Mouse (Mus musculus) CH12.LX (cell line): Measurements from ENCODE around the gene Snx3.

Experiments used
- CTCF ChIP-seq, 2 experiments: IDR thresholded peaks in 1 of 2; conservative IDR thresholded peaks in 1 of 2; 2 replicates each; pipeline ENCODE4 v1.5.1; 2011 to 2012; ENCODE audit warnings: low read depth in 2 of 2, low read length in 2 of 2, improper control_type of control experiment in 1 of 2, inconsistent platforms in 1 of 2, mild to moderate bottlenecking in 1 of 2, moderate library complexity in 1 of 2
- EP300 ChIP-seq: IDR thresholded peaks from 2 replicates; pipeline ENCODE4 v1.6.1; 2011; ENCODE audit warnings: low read length, improper control_type of control experiment
- ETS1 ChIP-seq: conservative IDR thresholded peaks from 2 replicates; pipeline ENCODE4 v1.6.1; 2012; ENCODE audit warnings: low read depth, mild to moderate bottlenecking, inconsistent platforms, low read length, improper control_type of control experiment, moderate library complexity
- JUND ChIP-seq: conservative IDR thresholded peaks from 2 replicates; pipeline ENCODE4 v1.6.1; 2011; ENCODE audit warnings: low read depth, low read length, improper control_type of control experiment
- MAX ChIP-seq: IDR thresholded peaks from 2 replicates; pipeline ENCODE4 v1.6.1; 2011; ENCODE audit warnings: low read length, improper control_type of control experiment
- MXI1 ChIP-seq: IDR thresholded peaks from 2 replicates; pipeline ENCODE4 v1.6.1; 2011; ENCODE audit warnings: mild to moderate bottlenecking, low read depth, low read length, improper control_type of control experiment
- POLR2A ChIP-seq: IDR thresholded peaks from 2 replicates; pipeline ENCODE4 v1.6.1; 2011; ENCODE audit warnings: low read depth, mild to moderate bottlenecking, improper control_type of control experiment, low read length
- ZKSCAN1 ChIP-seq: IDR thresholded peaks from 2 replicates; pipeline ENCODE4 v1.6.1; 2012; ENCODE audit warnings: low read depth, inconsistent platforms, low read length, improper control_type of control experiment, borderline replicate concordance

DNA sequence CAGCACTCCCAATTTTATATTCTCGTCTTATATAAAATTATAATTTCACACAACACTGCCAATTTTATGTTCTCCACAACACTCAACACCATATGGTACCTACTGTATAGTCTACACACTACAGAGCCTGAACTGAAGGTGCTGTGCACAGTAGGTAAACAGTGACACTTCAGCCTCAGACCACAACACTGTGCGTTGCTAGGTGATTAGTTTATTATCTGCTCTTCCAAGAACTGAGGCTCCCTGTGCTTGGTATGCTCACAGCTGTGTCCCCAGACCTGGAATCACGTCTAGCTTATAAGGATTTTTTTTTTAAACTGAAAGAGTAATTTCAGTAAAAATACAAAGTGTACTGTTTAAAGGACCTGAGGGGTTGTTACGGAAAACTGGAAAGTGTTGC is 21.1 kb upstream of the Snx3 start:
- no peak for TF ChIP-seq CTCF (conservative IDR thresholded peaks at IDR 0.05 in 1 of 2, IDR thresholded peaks at IDR 0.05 in 1 of 2; ENCODE audit: low read depth in 2 of 2, low read length in 2 of 2)
- TF ChIP-seq POLR2A, result no peak
- no peak for TF ChIP-seq MAX
- no peak for TF ChIP-seq ETS1
- TF ChIP-seq JUND, result no peak
- no peak for TF ChIP-seq EP300
- no peak for TF ChIP-seq ZKSCAN1
- TF ChIP-seq MXI1, result no peak
